Mouse (Mus musculus): Measurements from ENCODE around the gene Pdcd7. TPM values are rescaled to one million over a fixed set of nuclear protein-coding genes. Genes with fewer than 3 reads are reported as not detected.

Gene Pdcd7
- total RNA-seq, 1 experiment, result 23.7 TPM

GRCm38 (mm10) chr9:65408871-65409295, 63.0 kb downstream of the Pdcd7 start:
- TF ChIP-seq ZC3H11A (IDR thresholded peaks at IDR 0.05; ENCODE audit: borderline replicate concordance, low read depth, low read length) (no peak), CHD2 (IDR thresholded peaks at IDR 0.05; ENCODE audit: low read depth, low read length) (no peak), ZNF384 (IDR thresholded peaks at IDR 0.05; ENCODE audit: low read depth, low read length) (no peak), MAFK (IDR thresholded peaks at IDR 0.05; ENCODE audit: insufficient read depth, low read depth, low read length) (no peak), HCFC1 (IDR thresholded peaks at IDR 0.05; ENCODE audit: borderline replicate concordance, insufficient read depth, low read length) (no peak)
- H3K9me3 ChIP-seq (ENCODE audit: control insufficient read depth, insufficient read depth, low read depth, low read length), result no peaks in the 10 kb centered on the region
- H3K9ac ChIP-seq (ENCODE audit: insufficient read depth, low read depth, low read length, poor library complexity, severe bottlenecking), result no peak overlapping the region
- H3K4me1 ChIP-seq (ENCODE audit: control insufficient read depth in 2 of 2, insufficient read depth in 2 of 2, low read length in 2 of 2, poor library complexity in 1 of 2), result no peaks in the 10 kb centered on the region
- no peaks in the 10 kb centered on the region for H3K36me3 ChIP-seq (ENCODE audit: control insufficient read depth, insufficient read depth, low read length, poor library complexity, severe bottlenecking)
- H3K27ac ChIP-seq (ENCODE audit: insufficient read depth, low read depth, low read length, poor library complexity, severe bottlenecking), result no peak overlapping the region
- in situ Hi-C loops (cut with MboI; ENCODE audit: low sequenced_read_pairs in 2 of 2, unreplicated experiment in 2 of 2), result no loop called here
- DNase-seq (ENCODE audit: low read depth, low spot score), result no peak
- H3K4me3 ChIP-seq (ENCODE audit: insufficient read depth in 1 of 2, low read depth in 1 of 2, low read length in 2 of 2, poor library complexity in 1 of 2, severe bottlenecking in 1 of 2), result no peak overlapping the region

Other genes with a start within 250 kb of the Pdcd7 start
- gene Igdcc4, start 244.6 kb upstream of the Pdcd7 start, total RNA-seq (2012; rRNA removed), result 8.8 and 17.9 TPM in 2 replicates
- gene Igdcc3, start 204.9 kb upstream of the Pdcd7 start, total RNA-seq (2012; rRNA removed), result 6.0 and 6.1 TPM in 2 replicates
- gene Parp16, start 150.8 kb upstream of the Pdcd7 start, total RNA-seq (2012; rRNA removed), result 4.9 TPM in 2 replicates
- 0.09 and 0.11 TPM in 2 replicates for gene Cilp, start 80.9 kb upstream of the Pdcd7 start, total RNA-seq (2012; rRNA removed)
- gene Clpx, start 51.8 kb upstream of the Pdcd7 start, total RNA-seq (2012; rRNA removed), result 17.3 and 24.1 TPM in 2 replicates
- gene Ubap1l, start 14.9 kb downstream of the Pdcd7 start, total RNA-seq (2012; rRNA removed), result 4.5 and 8.5 TPM in 2 replicates
- gene Kbtbd13, start 45.5 kb downstream of the Pdcd7 start, total RNA-seq (2012; rRNA removed), result 0.71 and 1.1 TPM in 2 replicates
- gene Rasl12, start 52.4 kb downstream of the Pdcd7 start, total RNA-seq (2012; rRNA removed), result 0.18 and 0.21 TPM in 2 replicates
- not detected in 2 replicates for gene Slc51b, start 76.9 kb downstream of the Pdcd7 start, total RNA-seq (2012; rRNA removed)
- 9.1 and 9.6 TPM in 2 replicates for gene Mtfmt, start 89.7 kb downstream of the Pdcd7 start, total RNA-seq (2012; rRNA removed)
- 28.5 and 31.7 TPM in 2 replicates for gene Spg21, start 114.8 kb downstream of the Pdcd7 start, total RNA-seq (2012; rRNA removed)
- not detected in 2 replicates for gene Ankdd1a, start 174.1 kb downstream of the Pdcd7 start, total RNA-seq (2012; rRNA removed)
- gene Plekho2, start 233.9 kb downstream of the Pdcd7 start, total RNA-seq (2012; rRNA removed), result 3.4 and 5.4 TPM in 2 replicates
- 31.8 and 53.8 TPM in 2 replicates for gene Pif1, start 241.1 kb downstream of the Pdcd7 start, total RNA-seq (2012; rRNA removed)